Mouse (Mus musculus): ENCODE data around the gene Thsd7b.
"Not testable (repeated sequence)": the region's sequence is repeated elsewhere in the genome, so short reads cannot be mapped to it uniquely, and the experiment has no call there.

Thsd7b gene

GRCm38 (mm10) chr1:130085207-130085606, 812.1 kb downstream of the Thsd7b start:
- DNase-seq (ENCODE audit: low read depth, low spot score), result no peak

GRCm38 (mm10) chr1:130085910-130086309, 812.8 kb downstream of the Thsd7b start:
- no peak for DNase-seq (ENCODE audit: low read depth, low spot score)

- no peak for DNase-seq (ENCODE audit: low read depth, low spot score)
These were observed 826.1 kb downstream of the Thsd7b start for GRCm38 (mm10) chr1:130099227-130099626.

- no peak for DNase-seq (ENCODE audit: low read depth, low spot score)
These were observed 839.6 kb downstream of the Thsd7b start for GRCm38 (mm10) chr1:130112580-130113314.

- no peak for DNase-seq (ENCODE audit: low read depth, low spot score)
These were observed 840.4 kb downstream of the Thsd7b start for GRCm38 (mm10) chr1:130113549-130113948.

- no peak for DNase-seq (ENCODE audit: low read depth, low spot score)
These were observed 857.8 kb downstream of the Thsd7b start for GRCm38 (mm10) chr1:130130901-130131300.

GRCm38 (mm10) chr1:130166187-130166586, 893.1 kb downstream of the Thsd7b start:
- DNase-seq (ENCODE audit: low read depth, low spot score), result no peak

GRCm38 (mm10) chr1:130167260-130167659, 894.2 kb downstream of the Thsd7b start:
- no peak for DNase-seq (ENCODE audit: low read depth, low spot score)

GRCm38 (mm10) chr1:130169875-130170274, 896.8 kb downstream of the Thsd7b start:
- DNase-seq (ENCODE audit: low read depth, low spot score), result no peak

- no peak for DNase-seq (ENCODE audit: low read depth, low spot score)
These were observed 897.2 kb downstream of the Thsd7b start for GRCm38 (mm10) chr1:130170290-130170689.

GRCm38 (mm10) chr1:130186836-130187235, 913.7 kb downstream of the Thsd7b start:
- DNase-seq (ENCODE audit: low read depth, low spot score), result not testable (repeated sequence)

GRCm38 (mm10) chr1:130192190-130193028, 919.3 kb downstream of the Thsd7b start:
- peak; percentile 22 for DNase-seq (ENCODE audit: low read depth, low spot score)

GRCm38 (mm10) chr1:130217404-130217803, 944.3 kb downstream of the Thsd7b start:
- DNase-seq (ENCODE audit: low read depth, low spot score), result no peak

GRCm38 (mm10) chr1:130222904-130223303, 949.8 kb downstream of the Thsd7b start:
- no peak for DNase-seq (ENCODE audit: low read depth, low spot score)

- no peak for DNase-seq (ENCODE audit: low read depth, low spot score)
These were observed 972.5 kb downstream of the Thsd7b start for GRCm38 (mm10) chr1:130245563-130245962.

GRCm38 (mm10) chr1:130246264-130246663, 973.2 kb downstream of the Thsd7b start:
- not testable (repeated sequence) for DNase-seq (ENCODE audit: low read depth, low spot score)

- DNase-seq (ENCODE audit: low read depth, low spot score), result not testable (repeated sequence)
These were observed 973.8 kb downstream of the Thsd7b start for GRCm38 (mm10) chr1:130246930-130247329.

GRCm38 (mm10) chr1:130262046-130262445, 988.9 kb downstream of the Thsd7b start:
- DNase-seq (ENCODE audit: low read depth, low spot score), result no peak
